Mouse (Mus musculus) liver, embryonic 14 days (tissue): ENCODE measurements around the gene Xlr4b. TPM values are rescaled to one million over a fixed set of nuclear protein-coding genes. Genes with fewer than 3 reads are reported as not detected.

Experiments used
- polyA plus RNA-seq: library from polyadenylated mRNA; depleted of rRNA; stranded (reverse); fragments of >200 nt; gene quantifications from 2 replicates; pipeline ENCODE4 v1.2.3, GENCODE M21; 2012; rRNA removed

Gene Xlr4b
- polyA plus RNA-seq, result 1.0 and 1.5 TPM in 2 replicates

DNA sequence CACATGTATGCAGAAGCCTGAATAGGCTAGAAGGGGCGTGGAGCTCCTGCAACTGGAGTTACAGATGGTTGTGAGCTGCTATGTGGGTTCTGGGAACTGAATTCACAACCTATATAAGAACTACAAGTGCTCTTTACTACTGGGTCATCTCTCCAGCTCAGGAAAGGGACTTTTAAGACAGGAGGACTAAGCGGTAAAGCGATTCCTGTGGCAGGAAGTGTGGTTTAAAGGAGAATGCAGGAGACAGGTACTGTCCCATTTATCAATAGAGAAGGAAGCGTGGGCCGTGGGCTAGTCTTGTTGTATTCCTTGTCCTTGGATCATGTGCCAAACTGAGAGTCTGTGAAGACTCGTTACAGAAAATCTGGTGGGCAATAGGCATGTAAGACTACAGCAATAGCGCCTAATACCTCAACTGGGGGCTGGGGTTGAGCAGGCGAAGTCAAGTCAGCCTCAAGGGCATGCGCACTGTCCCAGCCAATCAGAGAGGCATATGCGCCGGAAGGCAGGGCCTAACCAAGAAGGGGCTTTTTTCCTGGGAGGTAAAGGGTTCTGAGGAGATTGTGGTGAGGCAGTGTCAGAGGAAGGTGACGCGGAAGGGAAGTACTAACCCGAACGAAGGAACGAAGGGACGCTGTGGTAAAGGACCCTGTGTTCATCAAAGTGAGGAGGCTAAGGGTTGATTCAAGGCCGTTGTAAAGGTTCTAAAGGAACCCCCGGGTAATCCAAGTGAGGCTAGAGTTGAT, at the start of gene Xlr4b:
Gene Xlr4b (plus strand): TSS at position 515 of the 746 bp plus-strand sequence.

DNA sequence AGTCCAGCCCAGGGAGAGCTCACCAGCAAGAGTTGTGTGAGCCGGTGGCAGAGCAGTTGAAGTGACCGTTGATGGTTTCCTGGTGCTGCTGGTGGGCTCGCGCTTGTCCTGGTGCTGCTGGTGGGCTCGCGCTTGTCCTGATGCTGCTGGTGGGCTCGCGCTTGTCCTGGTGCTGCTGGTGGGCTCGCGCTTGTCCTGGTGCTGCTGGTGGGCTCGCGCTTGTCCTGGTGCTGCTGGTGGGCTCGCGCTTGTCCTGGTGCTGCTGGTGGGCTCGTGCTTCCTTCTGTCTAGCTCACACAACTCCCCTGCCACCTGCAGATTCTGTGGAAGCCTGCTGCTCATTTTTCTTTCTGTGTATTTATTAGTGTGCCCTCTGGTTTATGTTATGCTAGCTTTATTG, 37.2 kb upstream of the Xlr4b start, which contains the start of gene Spin2d:
Gene Spin2d (minus strand): TSS at position 101 of the 400 bp plus-strand sequence.

DNA sequence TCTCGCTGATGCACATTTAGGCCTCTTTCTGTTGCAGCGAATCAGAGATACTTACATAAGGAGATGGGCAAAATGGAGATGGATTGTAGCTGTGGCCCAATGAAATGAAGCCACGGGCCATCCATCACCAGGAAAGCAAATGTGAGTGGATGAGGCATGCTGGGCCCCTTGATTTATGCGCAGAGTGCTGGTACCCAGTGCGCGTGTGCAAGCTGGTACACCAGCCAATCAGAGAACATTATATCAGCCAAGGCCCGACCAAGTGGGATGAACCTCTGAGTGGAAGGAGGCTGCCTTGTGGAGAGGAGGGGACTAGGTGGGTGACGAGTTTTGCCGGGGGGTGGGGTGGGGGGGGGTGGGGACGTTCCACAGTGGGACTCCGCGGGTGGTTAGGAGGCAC, 22.2 kb upstream of the Xlr4b start, which contains the start of gene Xlr3b:
Gene Xlr3b (plus strand): TSS at position 274 of the 400 bp plus-strand sequence.

DNA sequence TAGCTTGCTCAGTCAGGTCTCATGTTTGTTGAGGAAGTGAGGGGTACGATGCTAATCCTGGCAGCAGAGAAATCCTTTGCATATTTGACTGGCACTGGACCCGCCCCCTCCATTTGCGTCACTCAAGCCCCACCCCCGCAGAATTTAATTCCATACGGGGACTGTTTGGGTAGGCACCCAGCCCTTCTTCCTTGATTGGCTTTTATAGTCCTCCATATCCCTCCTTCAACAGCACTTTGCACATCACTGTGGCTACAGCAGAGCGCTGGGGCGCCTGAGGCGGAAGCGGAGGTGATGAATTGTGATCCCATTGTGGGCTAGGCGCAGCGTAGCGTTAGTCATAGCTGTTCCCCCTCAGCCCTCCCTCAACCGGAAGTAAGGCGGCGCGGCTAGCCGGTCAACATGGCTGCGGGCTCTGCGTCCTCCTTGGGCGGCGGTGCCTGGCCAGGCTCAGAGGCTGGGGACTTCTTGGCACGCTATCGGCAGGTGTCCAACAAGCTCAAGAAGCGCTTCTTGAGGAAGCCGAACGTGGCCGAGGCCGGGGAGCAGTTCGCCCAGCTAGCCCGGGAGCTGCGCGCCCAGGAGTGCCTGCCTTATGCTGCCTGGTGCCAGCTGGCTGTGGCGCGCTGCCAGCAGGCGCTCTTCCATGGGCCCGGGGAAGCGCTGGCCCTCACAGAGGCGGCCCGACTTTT, 13.9 kb downstream of the Xlr4b start, which contains the start of gene F8a:
Gene F8a (plus strand): TSS at position 378 of the 692 bp plus-strand sequence.

DNA sequence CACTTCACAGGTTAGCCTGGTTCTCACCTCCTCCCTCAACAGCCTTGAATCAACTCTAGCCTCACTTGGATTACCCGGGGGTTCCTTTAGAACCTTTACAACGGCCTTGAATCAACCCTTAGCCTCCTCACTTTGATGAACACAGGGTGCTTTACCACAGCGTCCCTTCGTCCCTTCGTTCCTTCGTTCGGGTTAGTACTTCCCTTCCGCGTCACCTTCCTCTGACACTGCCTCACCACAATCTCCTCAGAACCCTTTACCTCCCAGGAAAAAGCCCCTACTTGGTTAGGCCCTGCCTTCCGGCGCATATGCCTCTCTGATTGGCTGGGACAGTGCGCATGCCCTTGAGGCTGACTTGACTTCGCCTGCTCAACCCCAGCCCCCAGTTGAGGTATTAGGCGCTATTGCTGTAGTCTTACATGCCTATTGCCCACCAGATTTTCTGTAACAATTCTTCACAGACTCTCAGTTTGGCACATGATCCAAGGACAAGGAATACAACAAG, 28.7 kb downstream of the Xlr4b start, which contains the start of gene Xlr4c:
Gene Xlr4c (minus strand): TSS at position 310 of the 505 bp plus-strand sequence.

DNA sequence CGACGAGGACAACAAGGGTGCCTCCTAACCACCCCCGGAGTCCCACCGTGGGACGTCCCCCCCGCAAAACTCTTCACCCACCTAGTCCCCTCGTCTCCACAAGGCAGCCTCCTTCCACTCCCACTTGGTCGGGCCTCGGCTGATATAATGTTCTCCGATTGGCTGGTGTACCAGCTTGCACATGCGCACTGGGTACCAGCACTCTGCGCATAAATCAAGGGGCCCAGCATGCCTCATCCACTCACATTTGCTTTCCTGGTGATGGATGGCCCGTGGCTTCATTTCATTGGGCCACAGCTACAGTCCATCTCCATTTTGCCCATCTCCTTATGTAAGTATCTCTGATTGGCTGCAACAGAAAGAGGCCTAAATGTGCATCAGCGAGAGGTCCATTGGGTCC, 51.1 kb downstream of the Xlr4b start, which contains the start of gene Xlr3c:
Gene Xlr3c (minus strand): TSS at position 121 of the 400 bp plus-strand sequence.

Other genes with a start within 250 kb of the Xlr4b start
- 0.76 and 1.1 TPM in 2 replicates for gene Zfp185, start 227.0 kb upstream of the Xlr4b start, polyA plus RNA-seq
- 0.03 TPM in 1 of 2 replicates, not detected in the other for gene Pnma5, start 177.2 kb upstream of the Xlr4b start, polyA plus RNA-seq
- 0.01 TPM in 1 of 2 replicates, not detected in the other for gene Pnma3, start 149.5 kb upstream of the Xlr4b start, polyA plus RNA-seq
- gene Xlr4a, start 131.9 kb upstream of the Xlr4b start, polyA plus RNA-seq, result 0.56 and 0.80 TPM in 2 replicates
- gene Xlr3a, start 117.2 kb upstream of the Xlr4b start, polyA plus RNA-seq, result 0.59 and 1.3 TPM in 2 replicates
- gene Gm14685, start 97.3 kb upstream of the Xlr4b start, polyA plus RNA-seq, result 0.01 and 0.02 TPM in 2 replicates
- gene Xlr5b, start 65.5 kb upstream of the Xlr4b start, polyA plus RNA-seq, result not detected in 2 replicates
- gene DXBay18, start 64.9 kb upstream of the Xlr4b start, polyA plus RNA-seq, result 0.01 and 0.05 TPM in 2 replicates
- not detected in 2 replicates for gene Spin2d, start 37.3 kb upstream of the Xlr4b start, polyA plus RNA-seq
- gene Xlr3b, start 22.1 kb upstream of the Xlr4b start, polyA plus RNA-seq, result 0.73 and 1.6 TPM in 2 replicates
- gene F8a, start 14.0 kb downstream of the Xlr4b start, polyA plus RNA-seq, result 1.0 and 1.4 TPM in 2 replicates
- 0.24 and 0.32 TPM in 2 replicates for gene Xlr4c, start 28.8 kb downstream of the Xlr4b start, polyA plus RNA-seq
- not detected in 2 replicates for gene Xlr3c, start 51.1 kb downstream of the Xlr4b start, polyA plus RNA-seq
- 0.05 TPM in 1 of 2 replicates, not detected in the other for gene Xlr5a, start 78.6 kb downstream of the Xlr4b start, polyA plus RNA-seq
- not detected in 2 replicates for gene Xlr5c, start 78.6 kb downstream of the Xlr4b start, polyA plus RNA-seq
- gene Gm45015, start 122.5 kb downstream of the Xlr4b start, polyA plus RNA-seq, result not detected in 2 replicates
- gene Zfp275, start 128.3 kb downstream of the Xlr4b start, polyA plus RNA-seq, result 3.2 TPM in 2 replicates
- gene Gm18336, start 184.4 kb downstream of the Xlr4b start, polyA plus RNA-seq, result not detected in 2 replicates
- gene Zfp92, start 196.8 kb downstream of the Xlr4b start, polyA plus RNA-seq, result under 0.01 TPM in 1 of 2 replicates, not detected in the other
- gene Trex2, start 221.0 kb downstream of the Xlr4b start, polyA plus RNA-seq, result 0.03 TPM in 1 of 2 replicates, not detected in the other
- 29.5 and 31.5 TPM in 2 replicates for gene Haus7, start 244.7 kb downstream of the Xlr4b start, polyA plus RNA-seq